Mouse (Mus musculus) small intestine, adult 2 months (tissue): Measurements from ENCODE around the gene Vsx2.

ENCODE experiments used
- CTCF ChIP-seq: fragments of 200-500 bp; IDR thresholded peaks from 2 replicates; pipeline ENCODE4 v1.5.1; 2012; ENCODE audit warnings: low read depth, mild to moderate bottlenecking, control low read depth, inconsistent platforms, low read length, moderate library complexity, mixed read lengths; ENCODE audit not compliant: insufficient replicate concordance, insufficient read length; ENCODE audit errors: extremely low read depth
- POLR2A ChIP-seq: fragments of 200-500 bp; IDR thresholded peaks from 2 replicates; pipeline ENCODE4 v1.6.1; 2012; ENCODE audit warnings: low read depth, mild to moderate bottlenecking, control low read depth, inconsistent platforms, low read length, moderate library complexity

GRCm38 (mm10) chr12:84571466-84572340 is 2.1 kb downstream of the Vsx2 start:
- TF ChIP-seq CTCF = no peak
- TF ChIP-seq POLR2A = no peak
